Mouse (Mus musculus) ES-Bruce4 (cell line): ENCODE measurements around the gene Hbq1a.

ENCODE experiments used
- CTCF ChIP-seq: IDR thresholded peaks from one replicate; pipeline ENCODE4 v1.8.1; 2011; ENCODE audit warnings: low read depth, low read length
- EP300 ChIP-seq: IDR thresholded peaks from 2 replicates; pipeline ENCODE4 v1.6.1; 2011; ENCODE audit warnings: low read depth, low read length; ENCODE audit not compliant: insufficient read depth
- POLR2A ChIP-seq: IDR thresholded peaks from one replicate; pipeline ENCODE4 v1.8.1; 2011; ENCODE audit warnings: low read length; ENCODE audit not compliant: insufficient read depth

GRCm38 (mm10) chr11:32302824-32303419, 3.1 kb downstream of the Hbq1a start:
- TF ChIP-seq POLR2A (no peak), CTCF (no peak), EP300 (no peak)
